Mouse (Mus musculus): ENCODE results near the gene Bola2. TPM values are rescaled to one million over a fixed set of nuclear protein-coding genes. Genes with fewer than 3 reads are reported as not detected.

Bola2 gene
- polyA plus RNA-seq, 1 experiment from 2014 or later, result 86.5 TPM

- peaks cover 10% of the 10 kb centered on the region for H3K4me1 ChIP-seq (ENCODE audit: insufficient read depth)
- H3K27ac ChIP-seq (ENCODE audit: low read depth), result peak overlapping the region; percentile 55; the same call in 1 of the 2 replicates
- DNase-seq (no peak), ATAC-seq (no peak)
- H3K4me3 ChIP-seq (ENCODE audit: low read depth, low read length), result peak overlapping the region; percentile 62
- no peaks in the 10 kb centered on the region for H3K9me3 ChIP-seq (ENCODE audit: low read length)
- peak overlapping the region; percentile 84 for H3K4me2 ChIP-seq (ENCODE audit: low read depth, low read length)
- peaks cover 22% of the 10 kb centered on the region for H3K36me3 ChIP-seq (replicated peaks; ENCODE audit: insufficient read depth, low read length)
- WGBS (ENCODE audit: insufficient replicate concordance), result 2% methylated on average over 17 of the region's 17 CpGs
- TF ChIP-seq EP300 (IDR thresholded peaks at IDR 0.05; ENCODE audit: low read depth), result no peak
- no peaks in the 10 kb centered on the region for H3K27me3 ChIP-seq (ENCODE audit: insufficient read depth, low read length)
- H3K9ac ChIP-seq (replicated peaks), result peak overlapping the region; percentile 69
These were observed 1.1 kb downstream of the Bola2 start for GRCm38 (mm10) chr7:126696303-126696702.

DNA sequence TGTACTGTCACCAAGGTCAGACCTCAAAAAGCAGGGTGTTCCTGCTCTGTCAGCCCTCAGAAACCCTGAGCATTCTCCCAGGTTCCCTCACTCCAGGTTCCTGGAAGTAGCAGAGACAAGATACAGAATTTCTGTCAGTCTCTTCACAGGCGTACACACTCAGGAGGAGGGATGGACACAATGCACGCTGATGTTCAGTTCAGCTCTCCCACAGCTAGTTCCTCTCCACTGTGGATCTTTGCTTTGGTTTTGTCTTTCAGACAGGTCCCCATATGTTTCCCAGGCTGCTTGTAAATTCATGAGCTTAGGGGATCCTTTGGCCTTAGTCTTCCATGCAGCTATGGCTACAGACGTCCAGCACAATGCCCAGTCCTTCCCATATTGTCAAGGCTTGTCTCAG lies 1.7 kb downstream of the Bola2 start:
- 60% methylated on average over 3 of the region's 3 CpGs for WGBS (ENCODE audit: insufficient replicate concordance)
- Histone ChIP-seq H3K4me2 (ENCODE audit: low read depth, low read length) (peak overlapping the region; percentile 84), H3K4me3 (ENCODE audit: low read depth, low read length) (peak overlapping the region; percentile 62), H3K27me3 (ENCODE audit: insufficient read depth, low read length) (no peaks in the 10 kb centered on the region; the same call in 1 of the 2 replicates), H3K9ac (replicated peaks) (peak overlapping the region; percentile 69), H3K27ac (ENCODE audit: low read depth) (no peak overlapping the region), H3K9me3 (ENCODE audit: low read length) (no peaks in the 10 kb centered on the region), H3K4me1 (ENCODE audit: insufficient read depth) (peaks cover 10% of the 10 kb centered on the region), H3K36me3 (replicated peaks; ENCODE audit: insufficient read depth, low read length) (peaks cover 16% of the 10 kb centered on the region)
- no peak for TF ChIP-seq CTCF (IDR thresholded peaks at IDR 0.05; ENCODE audit: low read depth)
- TF ChIP-seq EP300 (IDR thresholded peaks at IDR 0.05; ENCODE audit: low read depth), result no peak
- DNase-seq, result no peak
- no peak for ATAC-seq

- TF ChIP-seq EP300 (IDR thresholded peaks at IDR 0.05; ENCODE audit: low read depth) (no peak), CTCF (IDR thresholded peaks at IDR 0.05; ENCODE audit: low read depth) (no peak)
- Histone ChIP-seq H3K4me2 (ENCODE audit: low read depth, low read length) (no peak overlapping the region), H3K4me3 (ENCODE audit: low read depth, low read length) (no peak overlapping the region), H3K27me3 (ENCODE audit: insufficient read depth, low read length) (no peaks in the 10 kb centered on the region; the same call in 1 of the 2 replicates), H3K4me1 (ENCODE audit: insufficient read depth) (peaks cover 13% of the 10 kb centered on the region), H3K36me3 (replicated peaks; ENCODE audit: insufficient read depth, low read length) (peaks cover 16% of the 10 kb centered on the region), H3K9ac (replicated peaks) (no peak overlapping the region), H3K27ac (ENCODE audit: low read depth) (no peak overlapping the region), H3K9me3 (ENCODE audit: low read length) (no peaks in the 10 kb centered on the region)
- 82% methylated on average over 8 of the region's 8 CpGs for WGBS (ENCODE audit: insufficient replicate concordance)
- ATAC-seq, result no peak
- DNase-seq, result no peak
These were observed 2.6 kb downstream of the Bola2 start for GRCm38 (mm10) chr7:126697838-126698237.

GRCm38 (mm10) chr7:126700063-126701015 lies 5.1 kb downstream of the Bola2 start:
- WGBS (ENCODE audit: insufficient replicate concordance), result 82% methylated on average over 25 of the region's 25 CpGs

DNA sequence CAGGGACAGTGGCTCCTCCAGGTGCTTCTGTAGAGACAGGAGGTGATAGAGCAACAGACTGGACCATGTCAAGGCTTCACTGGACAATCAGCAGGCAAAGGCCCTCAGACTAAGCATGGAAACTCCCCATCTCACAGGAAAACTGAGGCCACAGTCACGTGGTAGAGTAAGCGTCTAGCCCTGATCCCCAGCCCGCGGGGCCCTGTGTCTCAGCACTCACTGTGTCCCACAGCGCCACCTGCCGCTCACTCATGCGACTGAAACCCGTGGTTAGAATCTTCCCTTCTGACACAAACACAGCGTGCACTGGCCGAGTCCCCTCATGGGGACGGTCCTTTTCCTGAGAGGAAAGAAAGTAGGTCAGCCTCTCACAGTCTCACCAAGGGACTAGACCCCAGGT lies 5.9 kb downstream of the Bola2 start:
- Histone ChIP-seq H3K4me3 (ENCODE audit: low read depth, low read length) (peak overlapping the region; percentile 56), H3K27me3 (ENCODE audit: insufficient read depth, low read length) (peaks cover 3% of the 10 kb centered on the region), H3K4me2 (ENCODE audit: low read depth, low read length) (peak overlapping the region; percentile 70), H3K36me3 (replicated peaks; ENCODE audit: insufficient read depth, low read length) (peaks cover 16% of the 10 kb centered on the region), H3K9ac (replicated peaks) (peak overlapping the region; percentile 28), H3K27ac (ENCODE audit: low read depth) (peak overlapping the region; percentile 91; the same call in 1 of the 2 replicates), H3K4me1 (ENCODE audit: insufficient read depth) (peaks cover 15% of the 10 kb centered on the region), H3K9me3 (ENCODE audit: low read length) (no peaks in the 10 kb centered on the region)
- WGBS (ENCODE audit: insufficient replicate concordance), result 2% methylated on average over 11 of the region's 11 CpGs
- ATAC-seq (peak; percentile 54), DNase-seq (peak; percentile 94)
- TF ChIP-seq CTCF (IDR thresholded peaks at IDR 0.05; ENCODE audit: low read depth) (peak; percentile 97), EP300 (IDR thresholded peaks at IDR 0.05; ENCODE audit: low read depth) (no peak)

More at GRCm38 (mm10) chr7:126700063-126701015, 5.1 kb downstream of the Bola2 start:
- no peak for DNase-seq
- ATAC-seq, result no peak
- Histone ChIP-seq H3K27ac (ENCODE audit: low read depth) (no peak overlapping the region), H3K4me2 (ENCODE audit: low read depth, low read length) (peak overlapping the region; percentile 70), H3K36me3 (replicated peaks; ENCODE audit: insufficient read depth, low read length) (peaks cover 16% of the 10 kb centered on the region), H3K9ac (replicated peaks) (no peak overlapping the region), H3K27me3 (ENCODE audit: insufficient read depth, low read length) (peaks cover 3% of the 10 kb centered on the region), H3K4me3 (ENCODE audit: low read depth, low read length) (no peak overlapping the region), H3K4me1 (ENCODE audit: insufficient read depth) (peaks cover 15% of the 10 kb centered on the region), H3K9me3 (ENCODE audit: low read length) (no peaks in the 10 kb centered on the region)
- no peak for TF ChIP-seq EP300 (IDR thresholded peaks at IDR 0.05; ENCODE audit: low read depth)
- no peak for TF ChIP-seq CTCF (IDR thresholded peaks at IDR 0.05; ENCODE audit: low read depth)

DNA sequence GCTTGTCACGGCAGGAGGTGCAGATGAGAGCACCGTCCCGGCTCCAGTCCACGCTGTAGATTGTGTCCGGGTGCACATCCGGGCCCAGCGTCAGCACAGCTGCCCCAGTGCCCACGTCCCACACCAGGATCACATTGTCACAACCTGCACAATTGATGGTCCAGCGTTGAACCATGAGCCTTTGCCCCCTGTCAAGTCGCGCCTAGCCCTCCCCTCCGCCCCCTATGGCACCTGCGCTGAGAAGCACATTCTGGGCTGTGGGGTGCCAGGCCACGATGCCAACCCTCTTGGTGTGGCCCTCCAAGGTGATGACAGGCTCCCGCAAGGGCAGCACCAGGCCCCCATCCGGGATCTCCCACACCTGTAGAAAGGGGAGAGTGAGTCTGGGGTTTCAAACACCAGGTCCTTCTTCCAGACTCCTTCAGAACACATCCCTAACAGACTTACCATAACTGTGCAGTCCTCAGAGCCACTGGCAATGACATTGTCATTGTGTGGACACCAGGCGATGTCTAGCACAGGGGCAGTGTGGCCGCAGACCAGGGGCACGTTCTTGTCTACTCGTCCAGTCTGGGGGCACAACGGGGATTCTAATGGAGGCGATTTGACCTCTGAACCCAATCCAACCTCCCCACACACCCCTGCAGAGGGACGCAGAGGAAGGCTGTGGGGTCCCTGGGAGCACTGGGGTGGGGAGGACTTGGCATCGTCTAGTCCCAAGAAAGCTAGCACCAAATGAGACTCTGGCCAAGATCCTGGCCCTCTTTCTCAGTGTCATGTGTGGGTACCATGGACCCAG lies 6.6 kb downstream of the Bola2 start:
- DNase-seq (no peak), ATAC-seq (0 out of 2 replicates have a peak, but pooled peaks have one; percentile 1)
- Histone ChIP-seq H3K9ac (replicated peaks) (peak overlapping the region; percentile 38), H3K27me3 (ENCODE audit: insufficient read depth, low read length) (peaks cover 3% of the 10 kb centered on the region), H3K4me2 (ENCODE audit: low read depth, low read length) (peak overlapping the region; percentile 70), H3K36me3 (replicated peaks; ENCODE audit: insufficient read depth, low read length) (peaks cover 16% of the 10 kb centered on the region), H3K4me1 (ENCODE audit: insufficient read depth) (peaks cover 11% of the 10 kb centered on the region), H3K4me3 (ENCODE audit: low read depth, low read length) (peak overlapping the region; percentile 56), H3K9me3 (ENCODE audit: low read length) (no peaks in the 10 kb centered on the region), H3K27ac (ENCODE audit: low read depth) (peak overlapping the region; percentile 91)
- WGBS (ENCODE audit: insufficient replicate concordance), result 44% methylated on average over 24 of the region's 24 CpGs
- TF ChIP-seq EP300 (IDR thresholded peaks at IDR 0.05; ENCODE audit: low read depth) (no peak), CTCF (IDR thresholded peaks at IDR 0.05; ENCODE audit: low read depth) (no peak)
